Mouse (Mus musculus): ENCODE data around the gene Tmem269.

Tmem269 gene

GRCm38 (mm10) chr4:119218169-119218568 is at the start of gene Tmem269:
TSS of gene Tmem269 (minus strand) at chr4:119218217.
- no peak for DNase-seq

GRCm38 (mm10) chr4:119266606-119267005 is 48.6 kb upstream of the Tmem269 start:
- no peak for DNase-seq

- no peak for DNase-seq
These were observed 45.4 kb upstream of the Tmem269 start for GRCm38 (mm10) chr4:119263459-119263858.

GRCm38 (mm10) chr4:119262483-119262882 is 44.5 kb upstream of the Tmem269 start:
- DNase-seq = no peak

- DNase-seq = no peak
These were observed 43.2 kb upstream of the Tmem269 start for GRCm38 (mm10) chr4:119261087-119261713.

GRCm38 (mm10) chr4:119259344-119260254 is 41.6 kb upstream of the Tmem269 start:
- DNase-seq = no peak

- no peak for DNase-seq
These were observed 39.1 kb upstream of the Tmem269 start for GRCm38 (mm10) chr4:119257083-119257482.

- no peak for DNase-seq
These were observed 37.3 kb upstream of the Tmem269 start, which contains the start of gene Cldn19 for GRCm38 (mm10) chr4:119255351-119255750. TSS of gene Cldn19 (plus strand) at chr4:119255414.

GRCm38 (mm10) chr4:119254012-119254618 is 36.1 kb upstream of the Tmem269 start:
- DNase-seq = no peak

GRCm38 (mm10) chr4:119252025-119252808 is 34.2 kb upstream of the Tmem269 start:
- DNase-seq = no peak

GRCm38 (mm10) chr4:119248407-119248965 is 30.5 kb upstream of the Tmem269 start:
- no peak for DNase-seq

GRCm38 (mm10) chr4:119247462-119248235 is 29.6 kb upstream of the Tmem269 start:
- peak; percentile 85 for DNase-seq

- DNase-seq = peak; percentile 49
These were observed 28.7 kb upstream of the Tmem269 start for GRCm38 (mm10) chr4:119246688-119247225.

GRCm38 (mm10) chr4:119245961-119246360 is 27.9 kb upstream of the Tmem269 start:
- no peak for DNase-seq

- DNase-seq = no peak
These were observed 27.5 kb upstream of the Tmem269 start for GRCm38 (mm10) chr4:119245556-119245955.

GRCm38 (mm10) chr4:119244468-119245240 is 26.6 kb upstream of the Tmem269 start:
- no peak for DNase-seq

- DNase-seq = no peak
These were observed 24.6 kb upstream of the Tmem269 start for GRCm38 (mm10) chr4:119242571-119242970.

GRCm38 (mm10) chr4:119241664-119242063 is 23.6 kb upstream of the Tmem269 start:
- peak; percentile 56 for DNase-seq

GRCm38 (mm10) chr4:119239181-119239682 is 21.2 kb upstream of the Tmem269 start:
- peak; percentile 44 for DNase-seq

GRCm38 (mm10) chr4:119238661-119239060 is 20.6 kb upstream of the Tmem269 start:
- DNase-seq = no peak
